Mouse (Mus musculus) midbrain, embryonic 15.5 days (tissue): Measurements from ENCODE around the gene Faap100. TPM values are rescaled to one million over a fixed set of nuclear protein-coding genes. Genes with fewer than 3 reads are reported as not detected.
"Not testable (repeated sequence)": the region's sequence is repeated elsewhere in the genome, so short reads cannot be mapped to it uniquely, and the experiment has no call there.

Experiments
- ATAC-seq: fragments of 200-750 bp; cut with Nextera tagmentation; replicated peaks from 2 replicates; pipeline ENCODE4 v1.8.0; 2017; ENCODE audit warnings: moderate TSS enrichment
- H3K27ac ChIP-seq: fragments of 300-500 bp; sonication (generic); 2 replicates; pipeline ENCODE4 v1.5.1; 2015; ENCODE audit warnings: mild to moderate bottlenecking, inconsistent platforms
- H3K27me3 ChIP-seq: fragments of 300-500 bp; sonication (generic); replicated peaks from 2 replicates; pipeline ENCODE4 v1.6.1; 2015; ENCODE audit warnings: inconsistent platforms
- H3K36me3 ChIP-seq: fragments of 300-500 bp; sonication (generic); replicated peaks from 2 replicates; pipeline ENCODE4 v1.6.1; 2015; ENCODE audit warnings: inconsistent platforms
- H3K4me1 ChIP-seq: fragments of 300-500 bp; sonication (generic); 2 replicates; pipeline ENCODE4 v1.6.1; 2015; ENCODE audit warnings: inconsistent platforms
- H3K4me2 ChIP-seq: fragments of 300-500 bp; sonication (generic); 2 replicates; pipeline ENCODE4 v1.6.1; 2015; ENCODE audit warnings: inconsistent platforms, mild to moderate bottlenecking, moderate library complexity
- H3K4me3 ChIP-seq: fragments of 300-500 bp; sonication (generic); 2 replicates; pipeline ENCODE4 v1.5.1; 2015; ENCODE audit warnings: mild to moderate bottlenecking, inconsistent platforms
- H3K9ac ChIP-seq: fragments of 300-500 bp; sonication (generic); 2 replicates; pipeline ENCODE4 v1.6.1; 2015; ENCODE audit warnings: mild to moderate bottlenecking, inconsistent platforms
- H3K9me3 ChIP-seq: fragments of 300-500 bp; sonication (generic); 2 replicates; pipeline ENCODE4 v1.6.1; 2016; ENCODE audit warnings: inconsistent platforms
- WGBS: fragments of 180-500 bp; shearing (Covaris S2); methylation state at CpG from one replicate; pipeline ENCODE4 v1.1.7; 2015; ENCODE audit warnings: mixed read lengths; 5-methylcytosine and 5-hydroxymethylcytosine counted together
- polyA plus RNA-seq: library from polyadenylated mRNA; unstranded; fragments of >200 nt; fragmentation: Nextera tagmentation; extraction: Ambion mirVana; gene quantifications from 2 replicates; pipeline ENCODE4 v1.2.1, GENCODE M21; 2015

The Faap100 gene
- polyA plus RNA-seq, 1 experiment from 2014 or later: 124 TPM

- 91% methylated on average over 17 of the region's 17 CpGs for WGBS
- ATAC-seq: no peak
- Histone ChIP-seq H3K27ac (no peak overlapping the region), H3K27me3 (no peaks in the 10 kb centered on the region), H3K36me3 (no peaks in the 10 kb centered on the region), H3K4me2 (no peak overlapping the region), H3K4me1 (peaks cover 54% of the 10 kb centered on the region), H3K9ac (no peak overlapping the region), H3K9me3 (no peaks in the 10 kb centered on the region), H3K4me3 (no peak overlapping the region)
Observed at GRCm38 (mm10) chr11:120354304-120355276, 24.0 kb downstream of the Faap100 start.

GRCm38 (mm10) chr11:120353500-120354303, 24.9 kb downstream of the Faap100 start:
- Histone ChIP-seq H3K9me3 (no peaks in the 10 kb centered on the region), H3K4me1 (peaks cover 53% of the 10 kb centered on the region), H3K27ac (no peak overlapping the region), H3K36me3 (no peaks in the 10 kb centered on the region), H3K27me3 (no peaks in the 10 kb centered on the region), H3K4me2 (no peak overlapping the region; the same call in 1 of the 2 replicates), H3K9ac (no peak overlapping the region), H3K4me3 (no peak overlapping the region)
- ATAC-seq: no peak
- 29% methylated on average over 26 of the region's 26 CpGs for WGBS

- Histone ChIP-seq H3K9ac (no peak overlapping the region), H3K4me1 (peaks cover 43% of the 10 kb centered on the region)
- 73% methylated on average over 13 of the region's 13 CpGs for WGBS
Observed at GRCm38 (mm10) chr11:120352571-120353290, 25.8 kb downstream of the Faap100 start.

GRCm38 (mm10) chr11:120352093-120352350, 26.5 kb downstream of the Faap100 start:
- not testable (repeated sequence) for H3K9ac ChIP-seq, H3K27me3 ChIP-seq, H3K4me3 ChIP-seq, ATAC-seq, H3K9me3 ChIP-seq, H3K4me2 ChIP-seq, H3K36me3 ChIP-seq
- H3K4me1 ChIP-seq: peaks cover 38% of the 10 kb centered on the region
- 91% methylated on average over 5 of the region's 5 CpGs for WGBS
- H3K27ac ChIP-seq: peak overlapping the region; percentile 100; the same call in 1 of the 2 replicates

More at GRCm38 (mm10) chr11:120352571-120353290, 25.8 kb downstream of the Faap100 start:
- H3K27me3 ChIP-seq: no peaks in the 10 kb centered on the region
- H3K9me3 ChIP-seq: no peaks in the 10 kb centered on the region
- no peaks in the 10 kb centered on the region for H3K36me3 ChIP-seq
- no peak overlapping the region for H3K4me2 ChIP-seq
- H3K27ac ChIP-seq: peak overlapping the region; percentile 100
- no peak overlapping the region for H3K4me3 ChIP-seq
- ATAC-seq: no peak

- 90% methylated on average over 10 of the region's 10 CpGs for WGBS
- Histone ChIP-seq H3K9me3 (no peaks in the 10 kb centered on the region), H3K4me1 (peaks cover 38% of the 10 kb centered on the region), H3K4me3 (0 out of 2 replicates have a peak overlapping the region, but pooled peaks have one; percentile 2), H3K9ac (0 out of 2 replicates have a peak overlapping the region, but pooled peaks have one; percentile 100), H3K27ac (peak overlapping the region; percentile 100), H3K4me2 (peak overlapping the region; percentile 82), H3K36me3 (no peaks in the 10 kb centered on the region), H3K27me3 (no peaks in the 10 kb centered on the region)
- no peak for ATAC-seq
Observed at GRCm38 (mm10) chr11:120351250-120352092, 27.1 kb downstream of the Faap100 start.

GRCm38 (mm10) chr11:120350711-120351110, 27.9 kb downstream of the Faap100 start:
- 18% methylated on average over 11 of the region's 11 CpGs for WGBS
- H3K27ac ChIP-seq: peak overlapping the region; percentile 100
- H3K4me2 ChIP-seq: peak overlapping the region; percentile 82
- peak overlapping the region; percentile 100 for H3K9ac ChIP-seq
- ATAC-seq: no peak
- H3K4me3 ChIP-seq: peak overlapping the region; percentile 100
- H3K36me3 ChIP-seq: no peaks in the 10 kb centered on the region
- no peaks in the 10 kb centered on the region for H3K27me3 ChIP-seq
- H3K4me1 ChIP-seq: peaks cover 38% of the 10 kb centered on the region
- H3K9me3 ChIP-seq: no peaks in the 10 kb centered on the region

- Histone ChIP-seq H3K27ac (peak overlapping the region; percentile 100), H3K4me3 (peak overlapping the region; percentile 100), H3K4me2 (peak overlapping the region; percentile 82), H3K4me1 (peaks cover 42% of the 10 kb centered on the region), H3K9ac (peak overlapping the region; percentile 100), H3K9me3 (no peaks in the 10 kb centered on the region), H3K27me3 (no peaks in the 10 kb centered on the region), H3K36me3 (peaks cover 4% of the 10 kb centered on the region; the same call in 1 of the 2 replicates)
- under 1% methylated on average over 68 of the region's 68 CpGs for WGBS
- peak; percentile 75 for ATAC-seq
Observed at GRCm38 (mm10) chr11:120349986-120350702, 28.4 kb downstream of the Faap100 start.

GRCm38 (mm10) chr11:120349371-120349985, 29.1 kb downstream of the Faap100 start:
- peaks cover 6% of the 10 kb centered on the region; the same call in 1 of the 2 replicates for H3K36me3 ChIP-seq
- no peaks in the 10 kb centered on the region for H3K27me3 ChIP-seq
- peak overlapping the region; percentile 100 for H3K27ac ChIP-seq
- ATAC-seq: peak; percentile 11
- peaks cover 49% of the 10 kb centered on the region for H3K4me1 ChIP-seq
- no peaks in the 10 kb centered on the region for H3K9me3 ChIP-seq
- WGBS: 5% methylated on average over 16 of the region's 16 CpGs
- peak overlapping the region; percentile 100 for H3K9ac ChIP-seq
- H3K4me3 ChIP-seq: peak overlapping the region; percentile 100
- H3K4me2 ChIP-seq: peak overlapping the region; percentile 82

- peak overlapping the region; percentile 100 for H3K27ac ChIP-seq
- H3K36me3 ChIP-seq: peaks cover 6% of the 10 kb centered on the region; the same call in 1 of the 2 replicates
- WGBS: 2% methylated on average over 37 of the region's 53 CpGs
- peak overlapping the region; percentile 100 for H3K9ac ChIP-seq
- no peaks in the 10 kb centered on the region for H3K27me3 ChIP-seq
- peak overlapping the region; percentile 100 for H3K4me3 ChIP-seq
- ATAC-seq: peak; percentile 28
- H3K4me2 ChIP-seq: peak overlapping the region; percentile 82
- H3K9me3 ChIP-seq: no peaks in the 10 kb centered on the region
- peaks cover 56% of the 10 kb centered on the region for H3K4me1 ChIP-seq
Observed at GRCm38 (mm10) chr11:120348684-120349370, 29.7 kb downstream of the Faap100 start.
